In genomic region chr9:109989084-109989483, GRCm38 (mm10) we compare ENCODE assay signal across 10 mouse cellular contexts. TPM values are rescaled to one million over a fixed set of nuclear protein-coding genes. Genes with fewer than 3 reads are reported as not detected.
A peak's percentile ranks its signal among the peaks of the same experiment; 100 is the strongest.
DNase-seq lines count a peak whose midpoint lies in the region; TF ChIP-seq lines count a peak whose summit lies in the region.
"Had no signal": no experiment of that assay in that cellular context is flagged by ENCODE, and none has a peak within 500 bp of the region (broad histone marks: within the 10 kb centered on the region; RNA-seq: fewer than 3 reads in every experiment).

No protein-coding gene starts in this region.

- H3K4me1 ChIP-seq in heart, adult 2 months (ENCODE audit: control insufficient read depth, insufficient read depth, low read length), result peaks cover 1% of the 10 kb centered on the region; the same call in 1 of the 2 replicates
- 0 out of 2 replicates have a peak, but pooled peaks cover 3% of the 10 kb centered on the region for H3K4me1 ChIP-seq in heart, embryonic 10.5 days
- no peaks in the 10 kb centered on the region for H3K4me1 ChIP-seq in lung, adult 2 months (ENCODE audit: control insufficient read depth, insufficient read depth, low read length)
- H3K4me1 ChIP-seq in embryonic facial prominence, embryonic 10.5 days, result no peaks in the 10 kb centered on the region
- H3K4me1 ChIP-seq: megakaryocyte, embryonic 14.5 days had no signal

- peaks cover 2% of the 10 kb centered on the region for H3K79me2 ChIP-seq in heart, adult 2 months (replicated peaks; ENCODE audit: control insufficient read depth, insufficient read depth, low read length)

- WGBS in heart, adult 2 months, result 13% methylated on average over 1 of the region's 1 CpGs
- 93% methylated on average over 1 of the region's 1 CpGs for WGBS in heart, embryonic 10.5 days
- WGBS in lung, adult 2 months, result 58% methylated on average over 1 of the region's 1 CpGs
- 93% methylated on average over 1 of the region's 1 CpGs for WGBS in embryonic facial prominence, embryonic 10.5 days

- no peak for TF ChIP-seq CTCF in heart, adult 2 months (IDR thresholded peaks at IDR 0.05)
- TF ChIP-seq CTCF in lung, adult 2 months (IDR thresholded peaks at IDR 0.05; ENCODE audit: insufficient read depth, low read length), result no peak

- no peak for TF ChIP-seq POLR2A in heart, adult 2 months (IDR thresholded peaks at IDR 0.05; ENCODE audit: insufficient read depth, low read depth, low read length)
- no peak for TF ChIP-seq POLR2A in lung, adult 2 months (IDR thresholded peaks at IDR 0.05; ENCODE audit: borderline replicate concordance, extremely low read depth, low read depth, low read length)

- intact Hi-C loops in heart, adult 2 months (cut with DNase I), result loop anchor here (5.0 kb wide), 1 partner anchor 43 kb away; no protein-coding TSS in a partner anchor

- H3K27ac ChIP-seq in heart, adult 2 months, result peak overlapping the region; percentile 65
- no peak overlapping the region for H3K27ac ChIP-seq in heart, embryonic 10.5 days
- H3K27ac ChIP-seq in embryonic facial prominence, embryonic 10.5 days (replicated peaks), result no peak overlapping the region

- H3K9me3 ChIP-seq in heart, embryonic 10.5 days, result no peaks in the 10 kb centered on the region
- H3K9me3 ChIP-seq in embryonic facial prominence, embryonic 10.5 days, result no peaks in the 10 kb centered on the region
- H3K9me3 ChIP-seq: megakaryocyte, embryonic 14.5 days had no signal

- H3K9ac ChIP-seq in heart, adult 2 months (ENCODE audit: low read depth, low read length), result no peak overlapping the region

- no peak for TF ChIP-seq EP300 in heart, adult 2 months (IDR thresholded peaks at IDR 0.05; ENCODE audit: insufficient read depth, low read depth, low read length)

- H3K4me3 ChIP-seq in heart, adult 2 months, result no peak overlapping the region
- H3K4me3 ChIP-seq in heart, embryonic 10.5 days, result no peak overlapping the region
- H3K4me3 ChIP-seq in lung, adult 2 months (replicated peaks; ENCODE audit: extremely low read depth, low read depth, low read length), result no peak overlapping the region
- H3K4me3 ChIP-seq in embryonic facial prominence, embryonic 10.5 days, result no peak overlapping the region
- H3K4me3 ChIP-seq: megakaryocyte, embryonic 14.5 days had no signal

- H3K27me3 ChIP-seq in heart, adult 2 months (ENCODE audit: control insufficient read depth, insufficient read depth, low read length), result no peaks in the 10 kb centered on the region
- no peaks in the 10 kb centered on the region for H3K27me3 ChIP-seq in heart, embryonic 10.5 days (ENCODE audit: insufficient read depth, poor library complexity, severe bottlenecking)
- H3K27me3 ChIP-seq in embryonic facial prominence, embryonic 10.5 days (replicated peaks; ENCODE audit: low read depth, poor library complexity, severe bottlenecking), result no peaks in the 10 kb centered on the region
- H3K27me3 ChIP-seq: megakaryocyte, embryonic 14.5 days had no signal

- peaks cover 17% of the 10 kb centered on the region for H3K36me3 ChIP-seq in heart, adult 2 months (ENCODE audit: control insufficient read depth, insufficient read depth, low read length)
- peaks cover 3% of the 10 kb centered on the region; the same call in 1 of the 2 replicates for H3K36me3 ChIP-seq in heart, embryonic 10.5 days
- peaks cover 4% of the 10 kb centered on the region; the same call in 1 of the 2 replicates for H3K36me3 ChIP-seq in embryonic facial prominence, embryonic 10.5 days (replicated peaks)

- peak; percentile 52 to 62 for DNase-seq in heart, adult 2 months
- DNase-seq in heart, embryonic 10.5 days (ENCODE audit: low spot score), result no peak
- DNase-seq in lung, postnatal 14 days, result peak; percentile 34
- no peak for DNase-seq in lung, adult 2 months
- DNase-seq in cerebellum, adult 11-12 months, result peak; percentile 41
- DNase-seq in kidney, postnatal 36 days, result peak; percentile 29 to 48
- no peak for DNase-seq in spleen, postnatal 14 days (ENCODE audit: low spot score in 2 of 2)
- no peak for DNase-seq in embryonic facial prominence, embryonic 10.5 days (ENCODE audit: low spot score)
- DNase-seq: thymus, adult 2 months had no signal

RNA-seq across cellular contexts. Expression of gene Map4, which starts 57.8 kb away (rescaled TPM):
- 100 to 1,000 TPM; 279 to 331 TPM for total RNA-seq in heart, adult 2 months (2021)
- 172 and 183 TPM in 2 replicates for polyA plus RNA-seq in heart, adult 2 months (2012; rRNA removed)
- polyA plus RNA-seq in heart, embryonic 10.5 days (2016; fragmentation: Nextera tagmentation; extraction: Ambion mirVana), result 69.1 and 88.4 TPM in 2 replicates
- polyA plus RNA-seq in lung, adult 2 months (2012; rRNA removed), result 253 and 275 TPM in 2 replicates
- 48.5 and 61.7 TPM in 2 replicates for polyA plus RNA-seq in embryonic facial prominence, embryonic 10.5 days (2016; fragmentation: Nextera tagmentation; extraction: Ambion mirVana)

Comparison
In these comparisons a context has a peak if more than half of its experiments do, and no peak if none do; other contexts are left out.
1. DNase-seq: peak in heart, adult 2 months (2 of 2), lung, postnatal 14 days (single experiment), cerebellum, adult 11-12 months (single experiment) and kidney, postnatal 36 days (2 of 2); none in heart, embryonic 10.5 days (single experiment), lung, adult 2 months (single experiment), spleen, postnatal 14 days (0 of 2) and embryonic facial prominence, embryonic 10.5 days (single experiment).